Mouse (Mus musculus) spleen, adult 2 months (tissue): ENCODE results near the gene Gatd1. TPM values are rescaled to one million over a fixed set of nuclear protein-coding genes. Genes with fewer than 3 reads are reported as not detected.

ENCODE experiments used
- DNase-seq, 2 experiments: peaks; one replicate each; pipeline versions ENCODE4 v3.0.0 to v3.0.0-alpha.2; 2012 to 2021; ENCODE audit warnings: low spot score in 2 of 2, low read depth in 1 of 2
- H3K27ac ChIP-seq: fragments of 200-500 bp; 2 replicates; pipeline ENCODE4 v1.5.1; 2012; ENCODE audit warnings: low read length, inconsistent platforms; ENCODE audit not compliant: insufficient read depth
- H3K27me3 ChIP-seq: fragments of 200-500 bp; 2 replicates; pipeline ENCODE4 v1.6.1; 2012; ENCODE audit warnings: mild to moderate bottlenecking, moderate library complexity, low read length, inconsistent platforms; ENCODE audit not compliant: control insufficient read depth, insufficient read depth
- H3K36me3 ChIP-seq: fragments of 200-500 bp; 2 replicates; pipeline ENCODE4 v1.6.1; 2012; ENCODE audit warnings: mild to moderate bottlenecking, low read length, inconsistent platforms; ENCODE audit not compliant: control insufficient read depth, insufficient read depth
- H3K4me1 ChIP-seq: fragments of 200-500 bp; 2 replicates; pipeline ENCODE4 v1.6.1; 2011; ENCODE audit warnings: inconsistent platforms; ENCODE audit not compliant: control insufficient read depth, insufficient read depth, insufficient read length
- H3K4me3 ChIP-seq: fragments of 200-500 bp; 2 replicates; pipeline ENCODE4 v1.5.1; 2011; ENCODE audit warnings: mild to moderate bottlenecking, inconsistent platforms; ENCODE audit not compliant: insufficient read depth, insufficient read length; ENCODE audit errors: extremely low read depth
- CTCF ChIP-seq: fragments of 200-500 bp; IDR thresholded peaks from 2 replicates; pipeline ENCODE4 v1.5.1; 2011; ENCODE audit warnings: mild to moderate bottlenecking, inconsistent platforms; ENCODE audit not compliant: insufficient read depth, insufficient read length, insufficient replicate concordance; ENCODE audit errors: extremely low read depth
- POLR2A ChIP-seq: fragments of 200-500 bp; IDR thresholded peaks from 2 replicates; pipeline ENCODE4 v1.6.1; 2011; ENCODE audit warnings: low read depth, low read length, inconsistent platforms
- WGBS: fragments of 180-500 bp; shearing (Covaris S2); methylation state at CpG from one replicate; pipeline ENCODE4 v1.1.7; 2018; 5-methylcytosine and 5-hydroxymethylcytosine counted together
- polyA plus RNA-seq: library from polyadenylated mRNA; depleted of rRNA; stranded (reverse); fragments of >200 nt; gene quantifications from 2 replicates; pipeline ENCODE4 v1.2.3, GENCODE M21; 2012

Gatd1 gene
- polyA plus RNA-seq, 1 experiment = 56.7 TPM

DNA sequence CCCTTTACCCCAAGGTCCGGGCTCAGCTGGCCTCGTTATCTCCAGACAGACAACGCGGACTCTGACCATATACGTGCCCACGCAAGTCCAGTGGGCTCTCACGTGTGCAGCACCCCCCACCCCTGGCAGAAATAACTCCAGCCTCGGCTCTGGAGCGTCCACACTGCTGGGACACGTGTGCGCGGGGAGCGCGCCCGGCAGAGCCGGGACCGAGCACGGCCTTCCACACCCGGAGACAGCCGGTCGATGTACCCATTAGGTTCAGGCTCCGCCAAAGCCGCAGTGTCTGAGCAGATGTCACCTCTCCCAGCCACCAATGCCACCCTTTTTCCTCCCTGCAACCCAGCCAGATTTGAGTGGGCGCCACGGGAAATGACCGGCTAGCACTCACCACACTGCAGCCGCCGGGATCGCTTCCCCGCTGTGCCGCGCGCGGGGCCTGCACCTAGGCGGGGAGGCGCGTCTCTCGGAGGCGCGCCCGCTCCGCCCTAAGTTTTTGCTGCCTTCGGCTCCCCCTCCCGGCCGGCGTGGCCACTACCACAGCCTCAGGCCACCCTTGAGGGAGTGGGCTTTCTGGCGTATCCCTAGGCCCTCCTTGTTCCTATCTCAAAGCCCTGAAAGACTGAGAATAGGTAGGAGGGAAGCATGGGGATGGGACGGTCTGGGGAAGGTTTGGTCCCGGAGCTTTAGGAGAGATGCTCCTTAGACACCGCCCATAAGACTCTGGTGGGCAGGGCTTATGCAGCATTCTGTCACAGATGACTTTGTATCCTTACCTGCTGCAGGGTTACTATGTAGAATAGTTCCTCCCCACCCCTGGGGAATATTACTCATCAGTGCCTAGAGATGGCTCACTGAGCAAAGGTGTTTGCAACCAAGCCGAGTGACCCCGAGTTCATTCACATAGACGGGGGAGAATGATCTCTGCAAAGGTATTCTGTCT is 23.5 kb upstream of the Gatd1 start, which contains the start of gene Slc25a22:
Gene Slc25a22, minus strand, starts transcription at position 715 of the 943 bp plus-strand sequence.
- TF ChIP-seq CTCF (peak; percentile 79), POLR2A (peak; percentile 38)
- peak in 1 of 2 experiments; percentile 82 for DNase-seq
- no peaks in the 10 kb centered on the region for H3K27me3 ChIP-seq
- H3K36me3 ChIP-seq = peaks cover 8% of the 10 kb centered on the region
- peak within 1 kb of the TSS; percentile 82 for H3K27ac ChIP-seq
- WGBS = 8% methylated on average over 53 of the region's 53 CpGs
- H3K4me1 ChIP-seq = peaks cover 24% of the 10 kb centered on the region; the same call in 1 of the 2 replicates
- H3K4me3 ChIP-seq = peak within 1 kb of the TSS; percentile 87

DNA sequence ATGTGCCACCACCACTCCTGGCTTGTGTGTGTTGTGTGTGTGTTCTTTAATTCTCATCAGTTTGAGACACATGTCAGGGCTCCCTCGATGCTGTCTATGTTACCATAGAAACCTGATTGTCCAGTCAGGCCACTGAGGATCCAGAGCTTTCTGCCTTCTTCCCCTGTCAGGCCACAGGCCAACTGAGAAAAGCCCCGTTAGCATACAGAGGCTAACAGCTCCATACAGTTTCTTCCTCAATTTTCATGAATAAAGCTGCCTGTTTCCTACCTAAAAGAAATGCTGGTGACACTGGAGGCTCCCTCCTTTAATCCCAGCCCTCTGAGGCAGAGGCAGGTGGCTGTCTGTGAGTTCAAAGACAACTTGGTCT is 22.6 kb upstream of the Gatd1 start:
- TF ChIP-seq POLR2A = no peak
- TF ChIP-seq CTCF = no peak
- Histone ChIP-seq H3K27me3 (no peaks in the 10 kb centered on the region), H3K36me3 (peaks cover 12% of the 10 kb centered on the region), H3K4me3 (no peak overlapping the region), H3K4me1 (peaks cover 24% of the 10 kb centered on the region; the same call in 1 of the 2 replicates), H3K27ac (no peak overlapping the region)
- WGBS = 48% methylated on average over 2 of the region's 2 CpGs
- DNase-seq = no peak

DNA sequence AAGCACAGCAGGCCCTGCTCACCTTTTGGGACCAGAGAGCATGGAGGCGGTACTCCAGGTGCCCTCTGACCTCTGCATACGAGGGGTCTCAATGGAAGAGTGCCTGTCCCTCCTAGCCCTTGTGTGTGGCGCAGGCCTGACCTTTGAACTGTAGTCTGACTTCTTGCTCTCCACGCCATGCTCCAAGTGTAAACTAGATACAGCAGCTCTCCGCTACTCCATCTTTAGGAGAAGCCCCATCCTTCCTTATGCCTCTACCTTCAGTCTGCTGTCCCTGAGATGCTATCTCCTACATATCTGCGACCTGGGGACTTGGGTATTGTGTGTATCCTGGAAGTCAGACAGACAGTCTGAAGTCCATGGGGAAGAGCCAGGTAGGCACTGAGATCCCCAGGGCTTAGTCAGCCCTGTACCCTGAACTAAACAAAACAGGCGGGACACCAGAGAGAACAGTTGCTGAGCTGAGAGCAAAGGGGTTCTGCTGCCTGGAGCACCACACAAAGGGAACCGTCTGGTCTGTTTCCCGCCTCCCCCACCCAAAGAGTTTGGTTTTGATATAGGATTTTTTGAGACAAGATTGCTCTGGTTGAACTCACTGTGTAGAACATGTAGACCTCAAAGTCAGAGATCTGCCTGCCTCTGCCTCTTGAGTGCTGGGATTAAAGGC is 22.1 kb upstream of the Gatd1 start:
- Histone ChIP-seq H3K4me3 (no peak overlapping the region), H3K27me3 (no peaks in the 10 kb centered on the region), H3K36me3 (peaks cover 15% of the 10 kb centered on the region), H3K27ac (0 out of 2 replicates have a peak overlapping the region, but pooled peaks have one; percentile 28), H3K4me1 (peaks cover 24% of the 10 kb centered on the region; the same call in 1 of the 2 replicates)
- no peak for TF ChIP-seq CTCF
- no peak for TF ChIP-seq POLR2A
- WGBS = 78% methylated on average over 9 of the region's 9 CpGs
- DNase-seq = no peak

DNA sequence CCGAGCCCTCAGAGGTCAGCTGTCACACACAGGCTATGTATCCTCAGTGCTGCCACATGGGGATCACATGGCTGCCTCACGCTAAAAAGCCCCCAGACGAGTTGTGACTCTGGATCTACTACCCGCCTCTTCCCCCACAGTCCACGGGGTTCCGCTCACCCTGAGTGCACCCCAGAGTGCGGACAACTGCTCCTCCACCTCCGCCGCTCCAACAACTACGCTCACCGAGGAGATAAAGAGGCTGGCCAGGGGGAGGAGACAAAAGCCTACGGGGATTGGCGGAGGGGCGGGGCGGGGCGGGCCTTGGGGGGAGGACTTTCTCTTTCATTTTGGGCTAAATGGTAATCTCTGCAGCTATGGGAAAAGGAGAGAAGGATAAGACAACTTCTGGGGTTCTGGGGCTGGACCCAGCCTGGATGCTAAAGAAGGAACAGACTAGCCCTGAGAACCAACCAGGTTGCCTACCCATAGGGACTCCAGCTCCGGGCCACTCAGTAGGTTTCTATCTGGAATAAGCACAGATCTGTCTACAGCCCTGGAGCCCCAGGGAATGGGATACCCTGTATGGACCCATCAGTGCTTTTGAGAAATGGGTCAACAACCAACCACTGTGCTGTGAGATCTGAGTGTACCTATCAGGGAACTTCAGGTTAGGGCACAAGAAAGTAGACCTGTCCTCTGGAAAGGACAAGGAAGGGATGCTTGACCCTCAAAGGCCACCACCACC is 21.4 kb upstream of the Gatd1 start:
- Histone ChIP-seq H3K36me3 (peaks cover 19% of the 10 kb centered on the region), H3K4me1 (peaks cover 24% of the 10 kb centered on the region; the same call in 1 of the 2 replicates), H3K4me3 (peak overlapping the region; percentile 63), H3K27ac (peak overlapping the region; percentile 30), H3K27me3 (no peaks in the 10 kb centered on the region)
- DNase-seq = peak in 1 of 2 experiments; percentile 55
- TF ChIP-seq CTCF (no peak), POLR2A (no peak)
- WGBS = 2% methylated on average over 17 of the region's 17 CpGs

DNA sequence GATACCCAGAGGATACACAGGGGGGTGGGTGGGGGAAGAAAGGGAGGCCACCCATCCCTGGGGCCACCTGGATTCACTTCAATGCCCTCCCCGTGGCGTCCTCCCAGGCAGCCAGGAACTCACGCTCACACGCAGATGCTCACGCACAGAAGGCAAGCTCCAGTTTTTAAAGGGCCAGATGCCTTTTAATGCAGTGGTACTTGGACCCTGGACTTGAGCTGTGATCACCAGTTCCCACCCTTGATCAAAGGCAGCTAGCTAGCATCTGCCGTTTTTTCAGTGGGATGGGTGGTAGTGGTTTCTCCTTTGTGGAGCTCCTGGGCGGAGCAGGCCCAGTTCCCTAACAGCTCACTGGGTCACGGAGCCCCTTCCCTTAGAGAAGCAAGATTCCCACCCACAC is 20.5 kb upstream of the Gatd1 start:
- Histone ChIP-seq H3K4me1 (peaks cover 24% of the 10 kb centered on the region; the same call in 1 of the 2 replicates), H3K36me3 (peaks cover 19% of the 10 kb centered on the region), H3K27ac (no peak overlapping the region; the same call in 1 of the 2 replicates), H3K4me3 (peak overlapping the region; percentile 63; the same call in 1 of the 2 replicates), H3K27me3 (no peaks in the 10 kb centered on the region)
- DNase-seq = peak in 1 of 2 experiments; percentile 3
- 26% methylated on average over 8 of the region's 8 CpGs for WGBS
- TF ChIP-seq CTCF (no peak), POLR2A (no peak)

DNA sequence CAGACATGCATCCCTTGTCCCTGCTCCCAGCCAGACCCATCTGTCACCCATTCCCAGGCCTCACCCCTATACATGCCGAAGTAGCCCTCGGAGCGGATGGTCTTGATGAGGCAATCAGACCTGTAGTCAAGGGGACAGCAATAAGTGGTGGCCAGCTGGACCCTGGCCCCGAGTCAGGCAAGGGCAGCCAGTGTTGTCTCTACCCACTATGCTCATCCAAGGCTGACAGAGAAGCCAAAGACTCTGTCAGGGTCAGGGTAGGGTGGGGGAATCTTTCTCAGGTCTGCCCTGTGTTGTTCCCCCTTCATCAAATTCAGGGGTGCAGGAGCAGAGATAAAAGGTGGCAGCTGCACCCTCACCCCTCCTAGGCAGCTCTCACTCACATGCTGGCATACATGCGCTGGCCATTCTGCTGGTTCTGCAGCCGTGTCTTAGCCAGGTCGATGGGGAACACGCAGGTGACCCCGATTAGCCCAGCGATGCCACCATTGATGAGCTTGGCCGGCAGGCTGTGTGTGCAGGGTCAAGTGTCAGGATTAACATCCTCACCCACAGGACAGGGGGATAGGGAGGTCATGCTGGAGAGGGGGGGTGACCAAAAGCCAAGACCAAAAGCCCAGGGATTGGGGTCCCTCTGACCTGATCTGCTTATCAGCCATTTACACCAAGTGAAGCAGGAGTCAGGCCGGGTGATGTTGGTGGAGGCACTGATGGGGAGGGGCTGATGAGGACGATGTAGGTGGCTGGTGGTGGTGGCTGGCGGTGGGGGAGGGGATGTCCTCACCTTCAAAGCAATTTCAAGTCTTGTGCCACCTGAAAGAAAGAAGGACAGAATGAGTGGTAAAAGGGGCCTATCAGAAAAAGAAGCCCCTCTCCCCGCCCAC is 19.8 kb upstream of the Gatd1 start:
- TF ChIP-seq CTCF (no peak), POLR2A (no peak)
- Histone ChIP-seq H3K36me3 (peaks cover 19% of the 10 kb centered on the region), H3K27me3 (no peaks in the 10 kb centered on the region), H3K4me1 (peaks cover 24% of the 10 kb centered on the region; the same call in 1 of the 2 replicates), H3K4me3 (no peak overlapping the region), H3K27ac (no peak overlapping the region)
- no peak for DNase-seq
- WGBS = 89% methylated on average over 15 of the region's 15 CpGs
